Mouse (Mus musculus): ENCODE measurements around the gene Myl6b. TPM values are rescaled to one million over a fixed set of nuclear protein-coding genes. Genes with fewer than 3 reads are reported as not detected.

The Myl6b gene
- polyA plus RNA-seq, 1 experiment from 2014 or later: 3.3 TPM

DNA sequence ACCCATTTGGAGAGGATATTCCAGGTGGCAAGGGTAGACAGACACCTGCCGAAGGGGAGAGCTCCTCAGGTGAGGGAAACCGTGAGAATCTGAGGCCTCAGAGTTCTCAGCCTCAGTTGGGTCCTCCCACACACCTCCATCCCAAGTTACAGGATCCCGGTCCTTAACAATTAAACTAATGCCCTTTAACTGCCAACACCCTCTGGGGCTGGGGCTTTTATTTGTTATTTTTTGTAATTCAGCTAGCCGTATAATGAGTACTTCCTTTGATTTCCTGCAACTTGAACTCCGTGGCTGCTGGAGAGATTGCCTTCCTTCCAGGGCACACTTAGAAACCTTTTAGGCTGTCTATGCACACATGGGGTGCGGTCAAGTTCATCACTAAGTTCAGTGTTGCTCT lies 54.1 kb downstream of the Myl6b start:
- no peaks in the 10 kb centered on the region for H3K9me3 ChIP-seq (replicated peaks)
- DNase-seq (ENCODE audit: low spot score): no peak
- WGBS: 78% methylated on average over 6 of the region's 6 CpGs

More for the DNA sequence above, 54.1 kb downstream of the Myl6b start:
- H3K27ac ChIP-seq: no peak overlapping the region
- peaks cover 31% of the 10 kb centered on the region for H3K36me3 ChIP-seq
- no peaks in the 10 kb centered on the region for H3K4me1 ChIP-seq
- no peak overlapping the region for H3K4me3 ChIP-seq
- no peaks in the 10 kb centered on the region for H3K27me3 ChIP-seq (ENCODE audit: low read depth, poor library complexity, severe bottlenecking)

Small RNAs within 50 kb of the gene (microRNA-seq; reads per million reads assigned to microRNA genes)
- gene Mir6916: not detected
- 1.8 reads per million for gene Mir8105

Other genes with a start within 250 kb of the Myl6b start
- gene Apon, start 244.6 kb downstream of the Myl6b start, polyA plus RNA-seq (2016; fragmentation: Nextera tagmentation; extraction: Ambion mirVana): 0.87 and 0.90 TPM in 2 replicates
- gene Apof, start 230.0 kb downstream of the Myl6b start, polyA plus RNA-seq (2016; fragmentation: Nextera tagmentation; extraction: Ambion mirVana): not detected in 2 replicates
- gene Stat2, start 228.1 kb downstream of the Myl6b start, polyA plus RNA-seq (2016; fragmentation: Nextera tagmentation; extraction: Ambion mirVana): 9.3 and 11.5 TPM in 2 replicates
- gene Il23a, start 199.9 kb downstream of the Myl6b start, polyA plus RNA-seq (2016; fragmentation: Nextera tagmentation; extraction: Ambion mirVana): not detected in 2 replicates
- gene Pan2, start 195.3 kb downstream of the Myl6b start, polyA plus RNA-seq (2016; fragmentation: Nextera tagmentation; extraction: Ambion mirVana): 37.2 and 41.8 TPM in 2 replicates
- 313 and 334 TPM in 2 replicates for gene Cnpy2, start 176.2 kb downstream of the Myl6b start, polyA plus RNA-seq (2016; fragmentation: Nextera tagmentation; extraction: Ambion mirVana)
- gene Cs, start 161.0 kb downstream of the Myl6b start, polyA plus RNA-seq (2016; fragmentation: Nextera tagmentation; extraction: Ambion mirVana): 248 and 251 TPM in 2 replicates
- gene Coq10a, start 129.7 kb downstream of the Myl6b start, polyA plus RNA-seq (2016; fragmentation: Nextera tagmentation; extraction: Ambion mirVana): 5.6 and 9.1 TPM in 2 replicates
- 15.9 and 16.5 TPM in 2 replicates for gene Ankrd52, start 121.6 kb downstream of the Myl6b start, polyA plus RNA-seq (2016; fragmentation: Nextera tagmentation; extraction: Ambion mirVana)
- gene Slc39a5, start 97.5 kb downstream of the Myl6b start, polyA plus RNA-seq (2016; fragmentation: Nextera tagmentation; extraction: Ambion mirVana): 0.21 TPM in 1 of 2 replicates, not detected in the other
- 98.7 and 133 TPM in 2 replicates for gene Nabp2, start 87.2 kb downstream of the Myl6b start, polyA plus RNA-seq (2016; fragmentation: Nextera tagmentation; extraction: Ambion mirVana)
- gene Rnf41, start 87.0 kb downstream of the Myl6b start, polyA plus RNA-seq (2016; fragmentation: Nextera tagmentation; extraction: Ambion mirVana): 41.9 and 43.6 TPM in 2 replicates
- 64.2 and 91.3 TPM in 2 replicates for gene Smarcc2, start 39.4 kb downstream of the Myl6b start, polyA plus RNA-seq (2016; fragmentation: Nextera tagmentation; extraction: Ambion mirVana)
- 685 and 729 TPM in 2 replicates for gene Myl6, start 4.5 kb downstream of the Myl6b start, polyA plus RNA-seq (2016; fragmentation: Nextera tagmentation; extraction: Ambion mirVana)
- gene Esyt1, start 27.2 kb upstream of the Myl6b start, polyA plus RNA-seq (2016; fragmentation: Nextera tagmentation; extraction: Ambion mirVana): 7.0 and 8.4 TPM in 2 replicates
- 14.5 and 15.4 TPM in 2 replicates for gene Zc3h10, start 49.1 kb upstream of the Myl6b start, polyA plus RNA-seq (2016; fragmentation: Nextera tagmentation; extraction: Ambion mirVana)
- 3,499 and 3,829 TPM in 2 replicates for gene Rpl41, start 50.6 kb upstream of the Myl6b start, polyA plus RNA-seq (2016; fragmentation: Nextera tagmentation; extraction: Ambion mirVana)
- gene Pa2g4, start 67.3 kb upstream of the Myl6b start, polyA plus RNA-seq (2016; fragmentation: Nextera tagmentation; extraction: Ambion mirVana): 267 and 322 TPM in 2 replicates
- gene Erbb3, start 91.0 kb upstream of the Myl6b start, polyA plus RNA-seq (2016; fragmentation: Nextera tagmentation; extraction: Ambion mirVana): 3.2 and 5.3 TPM in 2 replicates
- gene Rps26, start 128.1 kb upstream of the Myl6b start, polyA plus RNA-seq (2016; fragmentation: Nextera tagmentation; extraction: Ambion mirVana): 592 and 676 TPM in 2 replicates
- 2.4 and 2.9 TPM in 2 replicates for gene Ikzf4, start 147.3 kb upstream of the Myl6b start, polyA plus RNA-seq (2016; fragmentation: Nextera tagmentation; extraction: Ambion mirVana)
- gene Suox, start 175.4 kb upstream of the Myl6b start, polyA plus RNA-seq (2016; fragmentation: Nextera tagmentation; extraction: Ambion mirVana): 11.3 and 12.5 TPM in 2 replicates
- gene Rab5b, start 197.6 kb upstream of the Myl6b start, polyA plus RNA-seq (2016; fragmentation: Nextera tagmentation; extraction: Ambion mirVana): 54.0 and 68.0 TPM in 2 replicates
- gene Pmel, start 205.5 kb upstream of the Myl6b start, polyA plus RNA-seq (2016; fragmentation: Nextera tagmentation; extraction: Ambion mirVana): 0.25 and 0.55 TPM in 2 replicates
- gene Cdk2, start 206.3 kb upstream of the Myl6b start, polyA plus RNA-seq (2016; fragmentation: Nextera tagmentation; extraction: Ambion mirVana): 136 and 150 TPM in 2 replicates
- 3.7 and 5.0 TPM in 2 replicates for gene Dgka, start 246.2 kb upstream of the Myl6b start, polyA plus RNA-seq (2016; fragmentation: Nextera tagmentation; extraction: Ambion mirVana)
- gene Pym1, start 249.2 kb upstream of the Myl6b start, polyA plus RNA-seq (2016; fragmentation: Nextera tagmentation; extraction: Ambion mirVana): 61.0 and 63.1 TPM in 2 replicates

All from limb, embryonic 10.5 days (tissue).